Mouse (Mus musculus): Measurements from ENCODE around the gene B4galnt1.
"Not testable (repeated sequence)": the region's sequence is repeated elsewhere in the genome, so short reads cannot be mapped to it uniquely, and the experiment has no call there.

B4galnt1 gene

GRCm38 (mm10) chr10:127190398-127191190, 25.6 kb downstream of the B4galnt1 start:
- no peak for DNase-seq

DNA sequence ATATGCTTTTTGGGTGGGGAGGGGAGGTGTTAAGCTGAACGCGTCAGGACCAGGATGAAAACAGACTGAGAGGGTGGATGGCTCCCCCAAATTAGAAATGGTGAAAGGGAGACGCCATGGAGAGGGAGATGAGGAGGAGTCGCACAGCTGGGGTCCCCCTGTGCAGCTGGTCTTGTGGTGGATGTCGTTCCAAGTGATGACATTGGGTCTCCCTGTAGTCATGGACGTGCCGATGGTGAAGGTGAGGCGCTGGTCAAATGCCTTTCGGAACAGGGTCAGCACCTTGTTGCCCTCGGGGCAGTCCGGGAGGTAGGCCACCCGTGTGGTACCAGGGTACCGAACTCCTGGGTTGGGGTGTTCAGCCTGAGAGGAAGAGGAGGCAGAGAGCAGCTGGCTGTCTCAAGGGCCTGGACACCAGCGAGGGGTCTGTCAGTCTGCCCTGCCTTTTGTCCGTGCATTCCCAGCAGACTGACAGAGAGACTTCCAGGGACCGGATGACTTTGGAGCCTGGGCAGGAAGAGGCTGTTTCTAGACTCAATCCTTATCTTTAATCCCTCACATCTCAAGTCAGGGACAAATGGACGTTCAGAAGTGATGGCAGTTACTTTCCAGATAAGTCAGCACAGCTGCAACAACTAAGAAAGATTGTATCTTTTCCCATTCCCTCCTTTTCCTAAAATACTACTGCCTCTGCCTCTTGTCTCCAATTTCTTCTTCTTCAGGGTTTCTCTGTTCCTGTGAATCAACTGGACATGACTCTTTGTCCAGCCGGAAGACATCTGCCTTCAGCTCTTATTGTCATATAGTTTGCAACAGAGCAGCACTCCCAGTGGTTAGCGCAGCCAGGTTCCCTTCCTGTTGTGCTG, 26.4 kb downstream of the B4galnt1 start:
- no peak for DNase-seq

DNA sequence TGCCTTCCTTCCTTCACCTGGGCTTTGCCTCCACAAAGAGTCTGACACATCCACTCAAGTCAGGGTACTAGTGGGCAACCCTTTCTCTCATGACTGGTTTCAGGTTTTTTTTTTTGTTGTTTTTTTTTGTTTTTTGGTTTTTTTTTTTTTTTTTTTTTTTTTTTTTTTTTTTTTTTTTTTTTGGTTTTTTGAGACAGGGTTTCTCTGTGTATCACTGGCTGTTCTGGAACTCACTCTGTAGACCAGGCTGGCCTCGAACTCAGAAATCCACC, 27.0 kb downstream of the B4galnt1 start:
- not testable (repeated sequence) for DNase-seq

DNA sequence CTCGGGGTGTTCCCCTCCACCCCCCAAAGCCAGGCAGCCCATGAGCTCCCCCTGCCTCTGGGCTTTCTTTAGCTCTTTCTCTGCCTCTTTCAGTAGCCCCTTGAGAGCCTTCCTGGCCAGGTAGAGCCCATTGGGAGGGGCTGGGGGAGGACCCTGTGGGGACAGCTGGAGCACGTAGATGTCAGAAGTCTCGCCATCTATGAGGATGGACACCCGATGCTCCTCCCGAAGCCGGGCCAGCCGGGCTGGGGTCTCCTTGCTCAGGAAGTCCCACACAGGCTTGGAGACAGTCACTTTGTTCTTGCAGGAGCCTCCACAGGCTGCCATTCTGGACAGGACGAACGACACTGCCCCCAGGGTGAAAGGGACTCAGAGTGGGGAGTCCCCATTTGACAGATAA, 28.0 kb downstream of the B4galnt1 start:
- DNase-seq = no peak

DNA sequence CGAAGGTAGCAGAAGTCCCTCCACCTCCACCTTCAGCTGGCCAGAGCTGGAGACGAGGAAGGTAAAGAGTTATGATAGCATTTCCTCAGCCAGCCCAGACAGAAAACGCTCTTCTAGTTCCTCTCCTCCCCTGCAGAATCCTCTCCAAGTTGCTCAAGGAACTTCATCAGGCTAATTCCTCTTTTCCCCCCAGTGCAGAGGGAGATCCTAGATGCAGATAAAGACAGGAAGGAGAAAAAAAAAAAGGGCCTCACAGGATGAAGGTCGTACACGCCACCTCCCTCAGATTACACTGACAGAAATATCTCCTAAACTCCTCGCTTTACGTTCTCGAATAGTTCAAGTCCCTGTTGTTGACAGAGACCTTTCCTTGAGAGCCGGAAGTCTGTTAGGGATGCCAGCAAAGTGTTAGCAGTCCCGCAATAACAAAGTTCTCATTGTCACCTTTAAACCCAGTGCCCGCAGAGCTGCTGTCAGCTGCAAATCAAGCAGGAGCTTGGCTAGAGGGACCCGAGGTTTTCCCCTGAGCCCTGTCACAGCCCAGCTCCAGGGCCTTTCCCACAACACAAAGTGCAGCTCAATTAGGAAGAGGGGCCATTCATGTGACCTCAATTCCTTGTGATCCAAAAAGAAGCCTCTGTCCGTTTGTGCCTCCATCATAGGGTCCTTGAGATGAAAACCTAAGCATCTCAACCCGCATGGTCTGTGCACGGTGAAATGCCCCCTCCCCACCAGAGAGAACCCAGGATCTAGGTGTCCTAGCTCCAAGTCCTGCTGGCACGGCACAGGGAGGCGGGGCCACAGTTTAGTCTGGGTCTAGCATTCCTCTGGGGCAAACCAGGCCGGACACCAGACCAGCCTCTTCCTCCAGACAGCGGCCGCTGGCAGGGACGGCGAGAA, 29.7 kb downstream of the B4galnt1 start:
- peak; percentile 79 for DNase-seq

DNA sequence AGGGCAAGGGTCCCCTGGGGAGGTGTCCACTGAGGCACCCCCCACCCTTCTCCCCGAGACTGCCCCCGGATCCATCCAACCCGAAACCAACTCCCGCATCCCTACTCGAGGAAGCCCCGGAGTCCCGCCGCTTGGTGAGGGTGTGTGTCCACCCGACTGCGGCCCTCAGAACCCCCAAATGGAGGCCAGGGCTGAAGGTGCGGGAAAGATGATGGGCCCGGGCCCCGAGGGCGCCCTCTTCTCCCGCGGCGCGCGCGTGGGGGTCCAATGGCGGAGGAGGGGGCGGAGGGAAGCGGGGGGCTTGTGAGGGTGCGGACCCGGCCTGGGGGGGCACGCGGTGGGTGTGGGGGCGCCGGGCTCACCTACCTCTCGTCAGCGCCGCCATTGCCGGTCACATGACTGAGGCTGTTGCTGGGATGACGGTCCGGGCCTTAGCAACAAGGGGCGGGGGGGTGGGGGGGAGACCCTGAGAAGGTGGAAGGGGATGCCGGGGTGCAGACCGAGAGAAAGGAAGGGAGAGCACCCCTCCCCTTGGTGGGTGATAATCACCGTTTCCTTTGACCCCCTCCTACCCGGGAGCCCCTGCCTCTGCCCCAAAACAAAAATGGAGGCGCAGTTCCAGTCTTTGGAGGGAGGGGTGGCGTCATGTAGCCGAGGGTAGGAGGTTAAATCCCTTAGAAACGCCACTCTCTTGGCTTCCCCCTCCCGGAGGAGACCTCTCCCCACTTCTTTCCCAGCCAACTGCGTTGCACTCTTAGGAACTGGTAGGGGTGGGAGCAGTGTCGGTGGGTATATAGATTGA, 30.5 kb downstream of the B4galnt1 start, which contains the start of gene Dtx3:
Gene Dtx3, minus strand, starts transcription at position 401 of the 802 bp plus-strand sequence.
- DNase-seq = peak; percentile 33

DNA sequence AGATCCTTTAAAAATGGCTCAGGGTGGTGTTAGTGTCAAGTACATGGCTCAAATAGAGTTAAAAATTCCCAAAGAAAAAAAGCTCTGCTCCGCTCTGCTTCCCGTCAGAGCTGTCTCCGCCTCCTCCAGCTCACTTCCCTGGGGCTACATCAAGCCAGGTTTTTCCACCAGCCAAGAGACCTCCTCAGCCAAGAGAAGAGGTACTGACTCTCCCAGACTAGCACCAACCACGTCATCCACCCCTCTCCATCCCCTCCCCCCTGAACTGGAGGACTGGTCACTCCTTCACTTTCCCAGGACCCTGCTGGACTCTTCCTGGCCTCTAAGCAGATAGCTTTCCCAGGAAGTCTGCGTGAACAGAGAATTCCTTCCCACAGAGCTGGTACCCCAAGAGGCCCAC, 31.4 kb downstream of the B4galnt1 start:
- peak; percentile 78 for DNase-seq

DNA sequence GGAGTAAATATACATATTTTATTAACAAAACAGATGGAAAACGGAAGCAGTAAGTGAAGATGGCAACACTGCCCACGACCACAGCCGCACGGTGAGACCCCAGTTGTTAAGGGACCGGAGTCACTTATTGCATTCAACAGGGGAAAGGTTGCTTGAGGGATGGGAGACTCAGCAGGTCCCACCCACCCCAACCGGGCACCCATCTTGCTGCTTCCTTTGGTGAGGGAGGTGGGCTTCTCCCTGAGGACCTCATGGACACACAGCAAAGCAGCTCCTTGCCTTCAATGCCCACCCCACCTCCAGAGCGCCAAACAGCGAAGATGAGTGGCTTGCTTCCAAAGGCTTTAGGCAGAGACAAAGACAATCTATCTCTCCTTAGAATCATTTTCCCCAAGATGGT, 32.1 kb downstream of the B4galnt1 start:
- no peak for DNase-seq

GRCm38 (mm10) chr10:127197505-127198110, 32.6 kb downstream of the B4galnt1 start:
- DNase-seq = no peak

DNA sequence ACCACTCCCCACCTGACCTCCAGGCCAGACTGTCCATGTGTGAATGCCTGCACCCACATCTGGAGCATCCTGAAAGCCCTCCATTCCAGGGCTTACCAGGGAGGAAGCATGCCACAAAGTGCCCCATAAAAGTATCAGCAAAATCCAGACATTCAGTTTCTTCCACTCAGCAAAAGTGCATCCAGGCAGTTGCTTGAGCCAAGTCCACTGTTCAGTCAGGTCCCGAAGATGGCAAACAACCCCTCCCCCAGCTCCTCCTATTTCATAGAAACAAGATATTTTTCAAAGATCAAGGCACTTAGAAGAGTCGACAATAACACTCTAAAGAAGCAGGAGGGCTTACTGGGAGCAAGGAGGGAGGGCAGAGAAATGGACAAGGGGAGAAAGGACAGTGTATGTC, 33.5 kb downstream of the B4galnt1 start:
- DNase-seq = no peak

DNA sequence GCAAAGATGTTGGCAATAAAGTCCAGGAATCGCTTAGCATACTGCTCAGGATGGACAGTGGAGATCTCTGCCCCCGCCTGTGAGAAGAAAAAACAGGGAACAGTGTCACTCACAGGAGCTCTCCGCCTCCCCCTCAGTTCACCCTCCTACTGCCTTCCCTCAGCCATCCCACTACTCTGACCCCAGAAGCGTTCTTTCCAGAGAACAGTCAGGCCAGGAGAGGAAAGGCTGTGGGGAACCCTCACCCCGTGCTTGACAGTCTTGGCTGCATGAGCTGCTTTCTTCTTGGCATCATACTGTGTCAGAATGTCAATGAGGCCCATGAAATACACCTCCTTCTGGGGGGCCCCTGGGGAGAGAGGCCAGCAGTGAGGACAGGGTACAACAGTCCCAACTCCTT, 34.0 kb downstream of the B4galnt1 start:
- no peak for DNase-seq

GRCm38 (mm10) chr10:127199474-127199873, 34.4 kb downstream of the B4galnt1 start:
- no peak for DNase-seq

DNA sequence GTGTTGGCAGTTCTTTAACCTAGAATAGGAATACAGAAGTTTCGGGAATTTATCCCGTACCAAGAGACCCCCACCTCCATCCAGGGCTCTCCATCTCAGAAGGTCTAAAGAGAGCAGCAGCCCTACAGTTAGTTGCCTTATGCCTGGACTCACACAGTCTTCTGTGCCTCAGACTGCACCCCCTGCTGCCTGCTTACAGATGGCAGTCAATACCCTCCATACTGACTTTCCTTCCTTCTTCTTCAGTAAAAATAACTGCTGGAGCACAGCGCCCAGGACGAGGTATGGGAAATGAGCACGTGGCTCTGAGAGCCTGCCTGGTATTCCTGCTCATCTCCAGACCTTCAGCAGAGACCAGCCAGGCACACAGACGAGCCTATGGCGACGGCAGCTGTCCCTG, 35.3 kb downstream of the B4galnt1 start:
- DNase-seq = no peak

DNA sequence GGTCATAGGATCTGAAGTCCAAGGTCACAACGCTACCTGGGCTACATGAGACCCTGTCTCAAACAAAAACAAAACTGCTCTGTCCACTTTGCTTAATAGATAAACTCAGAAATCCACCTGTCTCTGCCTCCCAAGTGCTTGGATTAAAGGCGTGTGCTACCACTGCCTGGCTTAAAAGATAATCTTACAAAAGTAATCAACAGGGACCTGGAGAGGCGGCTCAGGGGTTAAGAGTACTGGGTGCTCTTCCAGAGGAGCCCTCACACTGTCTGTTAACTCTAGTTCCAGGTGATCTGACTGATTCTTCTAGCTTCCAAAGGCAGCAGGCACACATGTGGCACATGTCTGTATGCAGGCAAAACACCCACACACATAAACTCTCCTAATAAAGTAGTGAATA, 38.1 kb downstream of the B4galnt1 start:
- no peak for DNase-seq

DNA sequence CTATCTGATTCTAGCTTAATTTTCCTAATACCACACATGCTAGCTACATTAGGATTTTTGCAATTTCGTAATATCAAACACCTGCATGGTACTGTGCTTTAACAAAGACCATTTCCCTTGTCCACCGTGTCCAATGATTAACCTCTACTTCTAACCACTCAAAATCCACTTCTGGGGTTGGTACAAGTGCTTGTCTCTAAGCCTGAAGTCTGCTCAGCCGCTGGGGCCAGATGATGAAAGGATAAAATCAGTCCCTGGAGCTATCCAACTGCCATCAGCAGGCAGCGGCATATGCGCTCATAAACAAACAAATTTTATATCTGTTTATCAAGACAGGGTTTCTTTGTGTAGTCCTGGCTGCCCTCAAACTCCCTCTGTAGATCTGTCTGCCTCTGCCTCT, 39.6 kb downstream of the B4galnt1 start:
- DNase-seq = no peak

- DNase-seq = no peak
Measured at GRCm38 (mm10) chr10:127205373-127205772, 40.3 kb downstream of the B4galnt1 start.

GRCm38 (mm10) chr10:127208921-127209320, 43.9 kb downstream of the B4galnt1 start:
- DNase-seq = no peak

DNA sequence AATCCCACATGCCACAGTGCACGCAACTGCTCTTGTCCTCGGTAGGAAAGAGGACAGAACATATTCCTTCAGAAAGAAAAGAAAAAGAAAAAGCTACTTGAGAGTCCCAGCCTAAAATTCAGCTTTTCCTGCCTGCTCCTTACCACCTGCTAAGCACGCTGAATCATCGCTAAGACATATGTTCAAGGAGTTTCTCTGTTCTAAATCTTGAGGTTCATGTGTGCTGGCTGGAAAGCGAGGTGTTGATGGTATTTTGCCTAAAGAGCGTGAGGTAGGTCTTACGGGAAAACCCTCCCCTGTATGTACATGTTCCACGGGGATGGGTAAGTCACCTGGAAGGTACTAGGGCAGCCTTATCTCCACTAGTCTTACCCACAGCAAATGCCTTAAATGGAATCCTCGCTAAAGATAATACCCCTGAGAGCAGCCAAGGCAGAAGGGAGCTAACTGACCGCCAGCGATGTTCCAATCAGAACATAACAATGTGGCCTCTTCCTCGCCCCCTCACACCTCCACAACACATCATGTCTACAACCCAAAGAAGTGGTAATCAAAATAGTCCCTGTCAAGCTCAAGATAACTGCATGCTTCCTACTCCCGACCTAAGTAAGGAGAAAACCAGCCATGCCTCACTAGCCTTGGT, 45.0 kb downstream of the B4galnt1 start:
- no peak for DNase-seq

DNA sequence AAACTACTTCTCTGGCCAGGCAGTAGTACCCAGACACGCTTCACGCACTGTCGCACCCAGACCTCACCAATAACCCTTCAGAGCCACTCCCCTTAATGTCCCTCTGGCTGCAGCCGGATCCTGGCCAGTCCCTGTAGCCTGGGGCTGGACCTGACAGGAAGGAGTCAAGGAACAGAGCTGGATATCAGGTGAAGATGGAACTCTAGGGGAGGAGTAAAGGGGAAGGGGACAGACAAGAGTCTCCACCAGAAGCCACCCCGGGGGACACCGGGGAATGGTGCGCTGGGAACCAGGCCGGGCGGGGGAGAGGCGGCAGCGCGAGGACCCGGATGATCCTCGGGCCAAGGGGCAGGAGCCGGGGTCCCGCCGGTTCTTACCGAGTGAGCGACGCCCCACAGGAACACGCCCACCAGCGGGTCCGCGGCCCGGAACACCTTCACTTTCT, 46.0 kb downstream of the B4galnt1 start:
- peak; percentile 91 for DNase-seq

DNA sequence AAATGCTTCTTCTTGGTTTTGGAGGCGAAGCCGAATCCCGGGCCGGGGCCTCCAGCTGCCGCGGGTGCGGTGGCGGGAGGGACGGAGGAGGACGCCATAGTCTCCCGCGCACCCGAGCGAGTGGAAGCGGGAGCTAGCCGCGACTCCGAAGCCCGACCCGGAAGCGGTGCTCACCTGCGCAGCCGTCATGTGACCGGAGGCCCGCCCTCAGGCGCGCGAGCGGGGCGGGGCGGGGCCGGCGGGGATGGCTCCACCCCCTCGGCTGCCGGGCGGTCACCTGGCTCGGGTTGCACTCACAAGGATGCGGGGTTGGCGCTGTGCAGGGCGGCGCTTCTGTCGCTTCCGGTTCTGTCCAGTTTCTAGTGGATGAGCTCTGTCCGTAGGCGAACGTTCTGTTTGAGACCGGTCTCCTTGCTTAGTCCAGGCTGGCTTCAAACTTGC, 46.4 kb downstream of the B4galnt1 start, which contains the start of gene Pip4k2c:
Gene Pip4k2c, minus strand, starts transcription at position 172 of the 441 bp plus-strand sequence.
- peak; percentile 96 for DNase-seq

- DNase-seq = no peak
Measured at GRCm38 (mm10) chr10:127213272-127213671, 48.2 kb downstream of the B4galnt1 start.
